Mouse (Mus musculus): ENCODE data around the gene Scn8a.

The Scn8a gene

GRCm38 (mm10) chr15:100954751-100955150 lies 85.1 kb downstream of the Scn8a start:
- DNase-seq (ENCODE audit: low spot score), result no peak

- DNase-seq (ENCODE audit: low spot score), result no peak
These were observed 91.3 kb downstream of the Scn8a start for GRCm38 (mm10) chr15:100960958-100961357.

- no peak for DNase-seq (ENCODE audit: low spot score)
These were observed 91.9 kb downstream of the Scn8a start for GRCm38 (mm10) chr15:100961561-100961960.

GRCm38 (mm10) chr15:100971443-100971842 lies 101.8 kb downstream of the Scn8a start:
- DNase-seq (ENCODE audit: low spot score), result no peak

GRCm38 (mm10) chr15:100972795-100973194 lies 103.1 kb downstream of the Scn8a start:
- no peak for DNase-seq (ENCODE audit: low spot score)

- DNase-seq (ENCODE audit: low spot score), result peak; percentile 51
These were observed 105.0 kb downstream of the Scn8a start for GRCm38 (mm10) chr15:100974679-100975078.

- DNase-seq (ENCODE audit: low spot score), result peak; percentile 79
These were observed 113.9 kb downstream of the Scn8a start for GRCm38 (mm10) chr15:100983427-100984153.

- no peak for DNase-seq (ENCODE audit: low spot score)
These were observed 114.7 kb downstream of the Scn8a start for GRCm38 (mm10) chr15:100984154-100984893.

GRCm38 (mm10) chr15:100986479-100986878 lies 116.8 kb downstream of the Scn8a start:
- DNase-seq (ENCODE audit: low spot score), result no peak

GRCm38 (mm10) chr15:100987031-100987430 lies 117.4 kb downstream of the Scn8a start:
- no peak for DNase-seq (ENCODE audit: low spot score)

- DNase-seq (ENCODE audit: low spot score), result peak; percentile 4
These were observed 120.6 kb downstream of the Scn8a start for GRCm38 (mm10) chr15:100990283-100990682.

- peak; percentile 76 for DNase-seq (ENCODE audit: low spot score)
These were observed 127.4 kb downstream of the Scn8a start for GRCm38 (mm10) chr15:100997090-100997489.

GRCm38 (mm10) chr15:101001685-101002084 lies 132.0 kb downstream of the Scn8a start:
- no peak for DNase-seq (ENCODE audit: low spot score)

- DNase-seq (ENCODE audit: low spot score), result no peak
These were observed 132.8 kb downstream of the Scn8a start for GRCm38 (mm10) chr15:101002466-101002865.

- no peak for DNase-seq (ENCODE audit: low spot score)
These were observed 134.9 kb downstream of the Scn8a start for GRCm38 (mm10) chr15:101004538-101004937.

GRCm38 (mm10) chr15:101005717-101006116 lies 136.1 kb downstream of the Scn8a start:
- no peak for DNase-seq (ENCODE audit: low spot score)

- peak; percentile 72 for DNase-seq (ENCODE audit: low spot score)
These were observed 136.8 kb downstream of the Scn8a start for GRCm38 (mm10) chr15:101006251-101007040.

GRCm38 (mm10) chr15:101007236-101007635 lies 137.6 kb downstream of the Scn8a start:
- DNase-seq (ENCODE audit: low spot score), result no peak

- DNase-seq (ENCODE audit: low spot score), result no peak
These were observed 138.8 kb downstream of the Scn8a start for GRCm38 (mm10) chr15:101008386-101009010.

- no peak for DNase-seq (ENCODE audit: low spot score)
These were observed 141.7 kb downstream of the Scn8a start for GRCm38 (mm10) chr15:101011352-101011751.

- no peak for DNase-seq (ENCODE audit: low spot score)
These were observed 159.3 kb downstream of the Scn8a start for GRCm38 (mm10) chr15:101028960-101029359.

- DNase-seq (ENCODE audit: low spot score), result no peak
These were observed 170.0 kb downstream of the Scn8a start for GRCm38 (mm10) chr15:101039651-101040050.

All from retina, embryonic 14.5 days (tissue).